Mouse (Mus musculus): ENCODE measurements around the gene Fut7.

The Fut7 gene

DNA sequence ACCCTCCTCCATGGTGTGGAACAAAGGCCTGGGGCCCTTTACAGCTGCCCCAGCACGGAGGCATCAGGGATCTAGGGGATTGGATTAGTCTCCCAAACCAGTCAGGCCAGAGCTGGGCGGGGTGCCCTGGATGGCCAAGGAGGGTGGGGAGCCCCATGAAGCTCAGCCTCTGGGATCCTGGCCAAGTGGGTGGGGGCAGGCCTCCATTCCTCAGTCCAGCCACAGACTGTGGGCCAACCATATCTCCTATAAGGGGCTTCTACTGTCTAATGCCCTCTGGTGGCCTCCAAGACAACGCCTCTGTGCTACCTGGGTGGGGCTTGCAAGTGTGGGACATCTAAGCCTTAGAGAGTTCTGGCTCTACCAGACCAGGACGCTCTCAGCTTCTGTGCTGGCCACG lies 35.8 kb downstream of the Fut7 start:
- DNase-seq (ENCODE audit: low read depth, low spot score), result no peak

GRCm38 (mm10) chr2:25460135-25460534 lies 37.1 kb downstream of the Fut7 start:
- DNase-seq (ENCODE audit: low read depth, low spot score), result no peak

DNA sequence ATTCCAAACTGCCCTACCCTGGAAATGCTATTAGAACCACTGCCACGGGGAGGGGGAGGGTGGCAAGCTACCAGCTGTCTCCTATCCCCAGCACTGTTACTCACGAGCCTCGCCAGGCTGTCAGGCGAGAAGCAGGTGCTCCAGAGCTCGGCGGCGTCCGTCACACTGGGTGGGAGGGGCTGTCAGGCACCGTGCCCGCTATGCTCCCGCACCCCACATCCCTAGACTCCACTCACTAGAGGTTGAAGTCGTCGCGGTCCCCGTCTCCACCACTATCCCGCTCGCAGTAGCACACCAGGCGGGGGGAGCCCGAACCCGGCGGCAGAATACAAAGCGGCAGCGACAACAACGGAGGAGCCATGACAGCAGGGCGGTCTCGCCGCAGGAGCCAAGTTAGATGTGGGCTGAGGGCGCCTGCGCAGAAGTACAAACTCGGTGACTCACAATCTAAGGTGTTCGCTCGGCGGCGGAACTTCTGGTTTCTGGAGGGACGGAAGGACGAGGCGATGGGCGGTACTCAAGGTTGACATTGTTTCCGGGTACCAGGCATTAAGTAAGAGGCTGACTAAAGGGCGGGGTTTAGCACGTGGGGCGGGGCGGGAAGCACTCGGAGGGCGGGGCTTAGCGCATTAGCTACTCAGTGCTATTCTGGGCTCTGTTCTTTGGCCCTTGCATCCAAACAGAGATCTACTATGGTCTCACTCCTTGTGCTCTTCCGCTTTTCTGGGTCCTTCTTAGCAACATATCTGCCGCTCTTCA lies 37.7 kb downstream of the Fut7 start, which contains the start of gene Paxx:
Gene Paxx (minus strand): TSS at position 544 of the 759 bp plus-strand sequence.
- DNase-seq (ENCODE audit: low read depth, low spot score), result peak; percentile 91

DNA sequence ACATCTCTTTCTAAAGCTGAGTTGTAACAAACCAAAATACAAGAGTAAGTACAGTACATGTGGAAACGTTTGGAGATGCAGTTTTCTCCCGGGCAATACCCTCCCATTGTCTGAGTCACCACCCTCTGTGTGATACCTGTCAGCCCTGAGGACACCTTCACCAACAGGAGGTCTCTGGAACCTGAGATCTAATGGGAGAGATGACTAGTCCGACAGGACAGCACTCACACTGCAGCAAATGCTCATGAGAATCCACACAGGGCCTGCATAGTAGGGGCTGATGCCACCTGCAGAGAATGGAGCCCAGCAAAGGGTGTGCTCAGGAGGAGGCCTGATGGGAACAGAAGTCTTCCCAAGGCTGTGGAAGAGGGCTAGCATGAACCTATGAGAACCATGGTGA lies 38.3 kb downstream of the Fut7 start:
- no peak for DNase-seq (ENCODE audit: low read depth, low spot score)

GRCm38 (mm10) chr2:25463630-25464029 lies 40.6 kb downstream of the Fut7 start:
- DNase-seq (ENCODE audit: low read depth, low spot score), result no peak

DNA sequence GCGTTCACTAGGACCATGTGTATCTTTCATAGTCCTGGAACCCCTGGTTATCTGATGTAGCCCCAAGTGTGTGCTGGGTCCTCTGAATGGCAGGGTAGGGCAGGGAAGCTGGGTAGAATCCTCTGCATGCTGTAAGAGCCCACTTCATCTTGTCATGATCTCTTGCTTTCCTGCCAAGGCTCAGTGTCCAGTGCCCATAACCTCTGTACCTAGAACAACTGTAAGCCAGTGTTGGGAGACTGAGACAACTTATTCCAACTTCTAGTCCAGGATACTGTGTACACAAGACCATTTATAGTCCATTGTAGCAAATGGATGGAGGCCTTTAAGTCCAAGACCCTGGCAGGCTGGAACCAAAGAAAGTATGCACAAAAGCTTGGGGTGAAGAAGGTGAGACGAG lies 42.2 kb downstream of the Fut7 start:
- DNase-seq (ENCODE audit: low read depth, low spot score), result no peak

DNA sequence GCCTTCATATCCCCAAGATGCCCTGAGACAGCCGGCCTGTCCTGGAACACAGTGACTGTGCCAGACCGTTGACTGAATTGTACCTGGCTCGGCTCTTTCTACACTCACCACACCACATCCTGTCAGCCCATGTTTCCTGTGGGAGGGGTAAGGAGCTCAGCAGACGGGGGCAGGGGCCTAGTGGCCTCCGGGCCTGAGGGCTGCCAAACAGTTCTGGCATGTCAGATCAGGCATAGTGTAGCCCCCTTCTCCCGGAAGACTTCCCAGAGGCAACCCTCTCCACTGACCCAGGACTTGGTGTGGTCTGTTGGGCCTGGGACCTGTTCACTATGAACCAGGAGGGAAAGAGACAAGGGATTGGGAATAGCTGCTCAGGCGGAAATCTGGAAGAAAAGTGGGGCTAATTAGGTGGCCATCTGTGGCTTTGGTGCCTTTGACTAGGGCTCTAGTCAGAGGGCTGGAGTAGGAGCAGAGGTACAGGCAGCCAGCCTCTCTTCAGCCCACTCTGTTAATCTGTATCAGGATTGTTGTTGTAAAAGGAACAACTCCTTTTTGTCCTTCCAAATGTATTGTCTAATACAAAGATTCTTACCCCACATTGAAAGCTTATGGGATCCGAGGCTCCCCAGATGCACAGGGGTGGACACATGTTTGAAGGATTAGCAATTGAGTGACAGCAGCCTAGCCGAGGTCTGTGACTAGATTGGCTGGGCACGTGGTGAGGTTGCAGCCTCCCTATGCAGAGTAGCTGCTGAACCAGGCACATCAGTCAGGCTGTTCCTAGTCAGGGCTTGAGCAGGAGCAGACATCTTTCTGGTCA lies 43.0 kb downstream of the Fut7 start:
- no peak for DNase-seq (ENCODE audit: low read depth, low spot score)

GRCm38 (mm10) chr2:25467606-25468303 lies 44.7 kb downstream of the Fut7 start:
- no peak for DNase-seq (ENCODE audit: low read depth, low spot score)

DNA sequence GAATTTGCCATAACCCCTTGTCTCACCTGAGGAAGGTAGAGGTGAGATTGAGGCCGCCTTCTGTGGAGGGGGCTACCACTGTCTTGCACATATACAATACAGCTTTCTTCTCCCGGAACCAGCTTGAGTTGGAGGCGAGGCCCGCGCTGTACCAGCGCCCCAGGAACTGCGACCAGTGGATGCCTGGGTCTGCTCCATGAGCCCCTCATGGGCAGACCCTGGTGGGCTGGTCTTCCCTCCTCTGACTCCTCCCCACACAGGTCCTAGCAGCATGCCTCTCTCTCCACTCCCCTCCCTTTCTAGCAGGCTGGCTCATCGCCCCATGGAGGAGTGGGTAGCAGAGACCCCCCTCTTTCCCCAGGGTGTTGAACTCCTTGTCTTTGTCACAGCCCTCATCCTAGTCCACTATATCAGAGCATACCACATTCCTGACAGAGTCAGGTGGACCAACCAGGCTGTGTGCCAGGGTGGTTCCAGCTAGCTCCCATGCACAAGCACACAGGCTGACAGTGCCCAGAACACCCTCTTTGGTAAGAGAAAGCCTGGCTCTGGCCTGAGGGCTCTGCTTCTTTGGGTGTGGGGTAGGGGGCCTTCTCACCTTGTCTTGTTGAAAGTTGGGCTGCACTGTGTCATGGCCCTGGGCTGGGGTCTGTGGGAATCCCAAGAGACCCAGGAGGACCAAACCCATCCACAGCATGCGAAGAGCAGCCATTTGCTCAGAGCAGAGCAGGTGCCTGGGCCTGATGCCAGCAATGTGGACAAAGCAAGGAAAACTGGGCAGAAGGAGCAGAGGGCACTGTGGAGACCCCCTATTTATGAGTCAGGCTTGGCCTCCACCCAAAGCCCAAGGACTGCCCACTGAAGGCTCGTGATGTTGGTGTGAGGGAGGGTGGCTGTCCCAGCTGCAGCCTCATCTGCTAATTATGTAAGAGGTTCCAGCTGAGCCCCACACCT lies 46.2 kb downstream of the Fut7 start:
- no peak for DNase-seq (ENCODE audit: low read depth, low spot score)

GRCm38 (mm10) chr2:25469969-25470368 lies 46.9 kb downstream of the Fut7 start, which contains the start of gene Ptgds:
Gene Ptgds (minus strand): TSS chr2:25470046.
- DNase-seq (ENCODE audit: low read depth, low spot score), result no peak

DNA sequence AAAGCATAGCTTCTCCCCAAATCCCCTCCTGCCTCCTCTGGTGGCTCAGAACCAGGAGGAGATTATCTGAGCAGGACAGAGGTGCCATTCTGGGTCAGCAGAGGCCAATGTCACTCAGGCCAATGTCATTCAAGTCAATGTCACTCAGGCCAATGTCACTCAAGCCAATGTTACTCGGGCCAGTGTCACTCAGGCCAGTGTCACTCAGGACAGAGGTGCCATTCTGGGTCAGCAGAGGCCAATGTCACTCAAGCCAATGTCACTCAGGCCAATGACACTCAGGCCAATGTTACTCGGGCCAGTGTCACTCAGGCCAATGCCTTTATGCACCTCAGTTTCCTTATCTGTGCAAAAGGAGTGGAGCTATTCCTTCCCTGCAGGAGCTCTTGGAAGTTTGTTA lies 49.5 kb downstream of the Fut7 start:
- DNase-seq (ENCODE audit: low read depth, low spot score), result no peak

Data from forelimb bud, embryonic 11.5 days (tissue).